Mouse (Mus musculus) stomach, embryonic 15.5 days (tissue): ENCODE measurements at regions not wholly inside any gene's neighbourhood (a gene's known extent, or its start where the extent isn't known, plus 50 kb on each side); places are given as distances from the start of the nearest gene placed in this dataset.

Experiments
- ATAC-seq: fragments of 200-750 bp; cut with Nextera tagmentation; 2 replicates; pipeline ENCODE4 v1.8.0; 2017; ENCODE audit warnings: low read depth, moderate number of reproducible peaks, moderate TSS enrichment; ENCODE audit not compliant: insufficient read depth, low FRiP score
- H3K27ac ChIP-seq: fragments of 300-500 bp; sonication (generic); 2 replicates; pipeline ENCODE4 v1.5.1; 2015; ENCODE audit warnings: mild to moderate bottlenecking, inconsistent platforms
- H3K27me3 ChIP-seq: fragments of 300-500 bp; sonication (generic); replicated peaks from 2 replicates; pipeline ENCODE4 v1.6.1; 2015; ENCODE audit warnings: inconsistent platforms
- H3K36me3 ChIP-seq: fragments of 300-500 bp; sonication (generic); 2 replicates; pipeline ENCODE4 v1.6.1; 2015; ENCODE audit warnings: inconsistent platforms
- H3K4me1 ChIP-seq: fragments of 300-500 bp; sonication (generic); 2 replicates; pipeline ENCODE4 v1.6.1; 2015; ENCODE audit warnings: inconsistent platforms
- H3K4me2 ChIP-seq: fragments of 300-500 bp; sonication (generic); 2 replicates; pipeline ENCODE4 v1.6.1; 2015; ENCODE audit warnings: mild to moderate bottlenecking, inconsistent platforms
- H3K4me3 ChIP-seq: fragments of 300-500 bp; sonication (generic); replicated peaks from 2 replicates; pipeline ENCODE4 v1.5.1; 2015; ENCODE audit warnings: inconsistent platforms
- H3K9ac ChIP-seq: fragments of 300-500 bp; sonication (generic); 2 replicates; pipeline ENCODE4 v1.6.1; 2015; ENCODE audit warnings: inconsistent platforms
- H3K9me3 ChIP-seq: fragments of 300-500 bp; sonication (generic); 2 replicates; pipeline ENCODE4 v1.6.1; 2016; ENCODE audit warnings: inconsistent platforms
- WGBS: fragments of 180-500 bp; shearing (Covaris S2); methylation state at CpG from one replicate; pipeline ENCODE4 v1.1.7; 2015; 5-methylcytosine and 5-hydroxymethylcytosine counted together

DNA sequence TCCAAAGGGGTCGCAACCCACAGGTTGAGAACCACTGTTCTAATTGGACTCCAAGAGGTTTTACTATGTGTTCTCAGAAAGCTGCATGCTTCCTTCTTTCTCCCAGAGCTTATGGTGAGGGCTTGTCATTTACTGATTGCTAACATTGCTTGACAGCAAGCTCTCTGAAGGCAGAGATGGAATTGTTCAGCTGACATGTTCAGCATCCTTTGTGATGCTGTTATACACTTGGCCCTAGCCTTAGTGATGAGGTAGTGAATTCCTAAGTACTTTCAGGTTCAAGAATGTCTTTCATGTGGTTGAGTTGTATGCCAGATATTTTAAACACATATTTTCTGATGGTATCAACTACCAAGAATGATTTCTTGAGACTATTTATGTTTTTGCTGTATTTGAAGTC lies 202.9 kb upstream of the Zc3h12c start:
- Histone ChIP-seq H3K36me3 (no peaks in the 10 kb centered on the region), H3K9me3 (no peaks in the 10 kb centered on the region), H3K27ac (no peak overlapping the region), H3K27me3 (no peaks in the 10 kb centered on the region), H3K4me3 (no peak overlapping the region), H3K9ac (no peak overlapping the region), H3K4me1 (no peaks in the 10 kb centered on the region), H3K4me2 (no peak overlapping the region)
- no peak for ATAC-seq
- WGBS = 91% methylated on average over 1 of the region's 1 CpGs

DNA sequence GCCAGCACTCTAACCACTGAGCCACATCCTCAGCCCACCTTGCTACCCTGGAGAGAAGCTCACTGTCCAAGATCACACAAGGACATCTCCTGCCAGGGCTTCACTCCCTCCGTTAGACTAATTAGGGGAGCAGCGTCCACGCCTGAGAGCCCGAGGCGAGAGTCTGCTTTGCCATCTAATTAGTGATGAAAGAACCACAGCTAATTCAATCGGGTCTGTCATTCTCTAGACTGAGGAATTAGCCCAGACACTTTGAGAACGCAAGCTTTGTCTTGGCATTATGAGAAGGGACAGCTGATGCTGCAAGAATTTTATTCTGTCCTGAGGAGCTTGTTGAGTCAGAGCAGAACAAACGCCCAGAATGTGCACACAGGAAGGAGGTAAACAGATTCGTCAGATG lies 200.5 kb upstream of the Zc3h12c start:
- H3K9ac ChIP-seq = no peak overlapping the region
- H3K4me2 ChIP-seq = no peak overlapping the region
- 76% methylated on average over 9 of the region's 9 CpGs for WGBS
- H3K27ac ChIP-seq = no peak overlapping the region
- H3K4me3 ChIP-seq = no peak overlapping the region
- no peaks in the 10 kb centered on the region for H3K36me3 ChIP-seq
- no peaks in the 10 kb centered on the region for H3K27me3 ChIP-seq
- H3K9me3 ChIP-seq = no peaks in the 10 kb centered on the region
- H3K4me1 ChIP-seq = no peaks in the 10 kb centered on the region
- ATAC-seq = no peak

DNA sequence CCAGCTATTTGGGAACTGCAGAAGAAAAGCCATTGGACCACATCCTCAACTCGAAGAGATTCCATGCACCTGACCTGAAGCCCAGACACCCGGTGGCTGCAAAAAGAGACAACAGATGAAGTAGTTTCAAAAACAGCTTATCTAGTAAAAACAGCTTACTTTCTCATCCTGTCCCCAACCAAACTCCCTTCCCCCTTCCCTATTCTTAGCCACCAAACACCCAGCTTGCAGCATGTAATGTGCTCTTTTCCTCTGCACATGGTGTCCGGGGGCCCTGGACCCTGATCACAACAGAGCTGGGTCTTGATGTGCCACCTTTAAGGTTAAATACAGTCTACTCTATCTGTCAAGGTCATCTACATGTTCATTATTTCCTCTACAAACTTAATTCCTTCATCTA lies 199.7 kb upstream of the Zc3h12c start:
- no peak for ATAC-seq
- no peak overlapping the region for H3K4me3 ChIP-seq
- H3K9ac ChIP-seq = no peak overlapping the region
- H3K36me3 ChIP-seq = no peaks in the 10 kb centered on the region
- H3K9me3 ChIP-seq = no peaks in the 10 kb centered on the region
- no peak overlapping the region for H3K4me2 ChIP-seq
- H3K4me1 ChIP-seq = no peaks in the 10 kb centered on the region
- H3K27ac ChIP-seq = no peak overlapping the region
- WGBS = 79% methylated on average over 3 of the region's 3 CpGs
- H3K27me3 ChIP-seq = no peaks in the 10 kb centered on the region

DNA sequence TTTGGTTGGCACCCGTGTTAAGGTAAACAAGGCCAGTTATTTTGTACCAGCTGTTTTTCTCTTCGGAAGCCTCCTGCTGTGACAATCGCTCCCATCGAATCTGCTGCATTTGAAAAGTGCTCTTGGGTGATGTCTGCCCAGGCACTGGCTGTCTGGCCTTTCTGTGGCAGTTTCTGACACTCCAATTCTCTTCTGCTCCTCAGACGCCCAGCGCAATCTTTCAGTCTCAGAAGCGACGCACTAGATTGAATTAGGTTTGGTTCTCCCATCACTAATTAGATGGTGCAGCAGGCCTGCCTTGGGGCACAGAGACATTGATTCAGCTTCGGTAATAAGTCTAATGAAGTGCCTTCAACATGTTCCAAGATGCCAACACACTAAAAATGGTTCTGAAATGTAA lies 197.7 kb upstream of the Zc3h12c start:
- no peak overlapping the region for H3K9ac ChIP-seq
- H3K4me2 ChIP-seq = no peak overlapping the region
- H3K36me3 ChIP-seq = no peaks in the 10 kb centered on the region
- H3K27ac ChIP-seq = no peak overlapping the region
- no peaks in the 10 kb centered on the region for H3K4me1 ChIP-seq
- 65% methylated on average over 9 of the region's 9 CpGs for WGBS
- no peaks in the 10 kb centered on the region for H3K9me3 ChIP-seq
- no peaks in the 10 kb centered on the region for H3K27me3 ChIP-seq
- ATAC-seq = no peak
- H3K4me3 ChIP-seq = no peak overlapping the region

DNA sequence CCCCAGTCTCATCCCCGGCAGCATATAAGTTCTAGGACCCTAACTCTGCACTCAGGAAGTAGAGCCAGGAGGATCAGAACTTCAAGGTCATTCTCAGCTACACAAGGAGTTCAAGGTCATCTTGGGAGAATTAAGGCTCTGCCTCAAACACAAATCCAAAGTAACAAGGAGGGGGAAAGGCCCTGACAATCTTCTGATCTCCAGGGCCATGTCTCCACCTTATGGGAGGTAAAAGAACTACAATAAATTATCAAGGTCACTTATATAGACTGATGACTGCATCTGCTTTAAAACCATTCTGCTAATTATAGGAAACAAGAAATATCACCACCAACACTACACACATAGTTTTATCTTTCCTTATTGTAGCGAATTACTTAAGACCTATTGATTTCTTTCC lies 193.2 kb upstream of the Zc3h12c start:
- no peaks in the 10 kb centered on the region for H3K4me1 ChIP-seq
- H3K4me3 ChIP-seq = no peak overlapping the region
- no peaks in the 10 kb centered on the region for H3K9me3 ChIP-seq
- no peak overlapping the region for H3K4me2 ChIP-seq
- no peaks in the 10 kb centered on the region for H3K36me3 ChIP-seq
- H3K27me3 ChIP-seq = no peaks in the 10 kb centered on the region
- H3K9ac ChIP-seq = no peak overlapping the region
- no peak for ATAC-seq
- H3K27ac ChIP-seq = no peak overlapping the region
- WGBS = 80% methylated on average over 2 of the region's 2 CpGs

DNA sequence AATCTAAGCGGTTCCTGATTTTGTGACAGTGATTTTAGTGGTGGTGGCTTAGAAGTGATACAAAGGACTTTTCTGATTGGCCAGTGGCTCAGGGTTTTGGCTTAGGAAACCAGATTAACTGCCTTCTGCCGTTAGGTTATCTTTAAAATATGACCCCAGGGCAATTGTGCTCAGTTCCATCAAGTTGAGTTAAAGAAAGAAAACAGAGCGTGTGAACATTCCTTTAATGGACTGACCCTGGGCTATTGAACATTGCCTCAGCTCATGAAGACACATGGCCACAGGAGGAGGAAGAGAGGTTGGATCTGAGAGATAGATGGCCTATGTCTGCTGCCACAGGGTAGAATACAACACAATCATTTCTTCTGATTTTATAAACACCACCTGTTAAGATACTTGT lies 191.0 kb upstream of the Zc3h12c start:
- Histone ChIP-seq H3K27me3 (no peaks in the 10 kb centered on the region), H3K9ac (no peak overlapping the region), H3K4me2 (no peak overlapping the region), H3K4me1 (no peaks in the 10 kb centered on the region), H3K4me3 (no peak overlapping the region), H3K27ac (no peak overlapping the region), H3K36me3 (no peaks in the 10 kb centered on the region), H3K9me3 (no peaks in the 10 kb centered on the region)
- ATAC-seq = no peak
- WGBS = 49% methylated on average over 3 of the region's 3 CpGs

DNA sequence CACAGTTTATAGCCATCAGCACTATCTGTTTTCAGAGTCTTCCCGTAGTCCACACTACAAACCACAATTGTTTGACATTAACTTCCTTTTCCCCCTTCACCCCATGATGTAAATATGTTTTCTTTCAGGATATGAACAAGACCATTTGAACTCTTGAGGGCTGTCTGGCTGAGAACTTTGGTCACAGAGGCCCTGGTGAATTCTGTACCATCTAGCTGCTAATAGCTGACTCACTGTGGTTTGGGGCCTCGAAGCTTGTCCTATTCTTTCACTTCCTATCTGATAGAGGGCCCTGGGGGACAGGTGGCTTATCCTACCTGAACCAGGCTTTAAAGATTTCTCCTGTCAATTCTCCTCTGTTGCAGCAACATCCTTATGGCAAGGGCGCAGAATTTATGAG lies 188.2 kb upstream of the Zc3h12c start:
- no peak for ATAC-seq
- H3K9me3 ChIP-seq = no peaks in the 10 kb centered on the region
- WGBS = 61% methylated on average over 3 of the region's 3 CpGs

DNA sequence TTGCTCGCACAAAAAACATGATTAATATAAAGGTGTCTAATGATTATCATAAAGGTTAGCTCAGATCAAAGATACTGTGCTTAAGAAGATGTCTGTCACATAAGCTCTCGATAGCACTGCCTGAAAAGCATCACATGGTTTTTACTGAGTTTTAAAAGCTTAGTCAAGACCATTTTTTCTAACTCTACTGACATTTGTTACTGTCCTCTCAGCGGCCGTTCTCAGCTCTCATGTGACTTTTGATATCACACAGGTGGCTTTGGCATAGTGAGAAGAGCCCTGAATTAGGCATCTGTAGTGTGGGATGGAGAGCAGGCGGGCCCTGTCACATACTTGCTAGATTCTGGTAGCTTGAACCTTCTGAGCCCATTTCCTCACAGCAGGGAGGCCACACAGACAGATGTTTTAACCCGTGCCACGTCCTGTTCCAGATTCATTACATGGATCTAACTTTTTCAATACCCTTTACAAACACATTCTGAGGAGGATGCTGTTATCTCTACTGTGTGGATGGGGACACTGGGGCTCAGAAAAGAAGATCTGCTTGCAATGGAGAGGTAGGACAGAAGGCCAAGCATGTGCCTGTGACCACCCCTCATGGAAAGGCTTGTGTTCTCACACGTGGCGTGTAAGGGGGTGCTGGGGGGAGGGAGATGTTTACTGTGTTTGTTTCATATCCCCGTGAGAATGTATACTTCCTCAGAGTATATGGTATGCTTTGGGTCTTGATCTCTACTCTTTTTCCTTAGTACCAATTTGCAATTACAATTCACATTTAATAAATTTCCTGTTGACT lies 187.0 kb upstream of the Zc3h12c start:
- no peak overlapping the region for H3K4me2 ChIP-seq
- no peaks in the 10 kb centered on the region for H3K9me3 ChIP-seq
- WGBS = 43% methylated on average over 10 of the region's 10 CpGs
- no peaks in the 10 kb centered on the region for H3K36me3 ChIP-seq
- H3K9ac ChIP-seq = no peak overlapping the region
- H3K27me3 ChIP-seq = no peaks in the 10 kb centered on the region
- H3K4me1 ChIP-seq = no peaks in the 10 kb centered on the region
- H3K4me3 ChIP-seq = no peak overlapping the region
- no peak overlapping the region for H3K27ac ChIP-seq
- ATAC-seq = no peak

More for the DNA sequence above, 188.2 kb upstream of the Zc3h12c start:
- Histone ChIP-seq H3K4me1 (no peaks in the 10 kb centered on the region), H3K27me3 (no peaks in the 10 kb centered on the region), H3K27ac (no peak overlapping the region), H3K4me3 (no peak overlapping the region), H3K36me3 (no peaks in the 10 kb centered on the region), H3K9ac (no peak overlapping the region), H3K4me2 (no peak overlapping the region)

DNA sequence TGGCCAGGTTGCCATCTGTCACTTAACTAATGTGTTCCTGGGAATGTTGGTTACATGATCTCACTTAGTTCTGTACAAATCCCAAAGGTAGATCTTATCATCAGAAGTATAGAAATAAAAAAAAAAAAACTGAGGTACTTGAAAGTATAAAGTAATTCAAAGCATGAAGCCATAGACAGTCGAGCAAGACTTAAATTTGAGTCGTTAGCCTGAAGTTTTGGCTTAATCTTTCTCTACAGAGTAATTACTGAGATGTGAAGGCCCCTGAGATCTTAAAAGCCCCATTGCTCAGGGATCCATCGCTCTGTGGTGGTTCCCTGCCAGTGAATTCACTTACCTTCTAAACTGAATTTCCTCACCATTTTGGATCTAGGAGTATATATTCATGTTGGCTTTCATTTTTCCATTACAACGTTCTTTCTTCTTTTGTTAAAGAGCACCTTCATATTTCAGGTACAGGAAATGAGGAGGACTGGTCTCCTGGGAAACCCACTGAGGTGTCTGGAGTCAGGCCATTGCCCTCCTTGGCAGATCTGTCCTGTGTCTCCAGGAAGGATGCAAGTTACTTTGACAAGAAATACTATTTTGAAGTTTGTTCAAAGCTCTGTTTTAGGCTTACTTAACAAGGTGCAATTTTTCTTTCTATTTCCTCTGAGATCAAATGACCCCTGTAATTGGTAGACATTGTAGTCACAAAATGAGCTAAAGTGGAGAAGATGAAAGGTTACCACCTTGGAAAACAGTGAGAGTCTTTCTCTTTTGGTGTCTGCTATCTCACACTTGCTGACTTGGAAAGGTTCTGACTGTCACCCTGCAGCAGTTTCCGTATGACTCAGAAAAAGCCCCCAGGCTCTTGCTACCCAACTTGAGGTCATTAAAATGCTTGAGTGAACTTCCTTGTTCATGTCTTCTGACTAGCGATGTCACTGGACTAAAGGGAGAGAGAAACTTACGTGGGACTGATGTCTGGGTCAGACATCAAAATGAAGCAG lies 180.5 kb upstream of the Zc3h12c start:
- H3K9ac ChIP-seq = no peak overlapping the region
- no peak for ATAC-seq

DNA sequence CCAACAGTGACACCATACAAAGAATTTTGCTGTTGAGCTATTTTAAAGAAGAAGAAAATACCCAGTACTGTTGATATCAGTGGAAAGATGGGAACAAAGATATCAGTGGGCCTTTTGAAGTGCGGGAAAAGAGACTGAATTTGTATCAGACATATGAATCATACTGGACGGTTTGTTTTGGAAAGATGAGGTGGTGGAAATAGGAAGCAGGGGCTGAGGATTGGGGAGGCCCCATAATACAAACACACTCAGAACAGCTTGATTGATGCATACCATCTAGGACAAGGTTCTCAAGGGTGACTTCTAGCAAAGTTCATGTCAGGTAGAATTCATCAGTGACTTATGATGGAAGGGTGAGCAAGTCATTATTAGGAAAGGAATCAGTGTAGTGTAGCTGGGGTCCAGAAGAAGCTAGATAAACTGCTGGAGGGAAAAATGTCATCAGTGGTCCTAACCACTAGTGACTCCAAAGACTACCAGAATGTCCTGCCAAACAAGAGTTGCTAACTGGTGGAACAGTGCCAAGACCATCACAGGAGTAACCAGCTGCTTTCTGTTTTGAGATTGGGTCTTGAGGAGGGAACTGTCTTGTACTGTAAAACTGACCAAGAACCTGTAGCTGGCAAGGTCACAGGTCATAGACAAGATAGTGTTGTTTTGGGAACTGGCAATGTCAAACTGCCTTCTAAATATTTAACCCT lies 176.0 kb upstream of the Zc3h12c start:
- Histone ChIP-seq H3K4me1 (no peaks in the 10 kb centered on the region), H3K27me3 (no peaks in the 10 kb centered on the region), H3K36me3 (no peaks in the 10 kb centered on the region), H3K9ac (no peak overlapping the region), H3K27ac (no peak overlapping the region), H3K4me2 (no peak overlapping the region), H3K9me3 (no peaks in the 10 kb centered on the region), H3K4me3 (no peak overlapping the region)
- 38% methylated on average over 2 of the region's 2 CpGs for WGBS
- ATAC-seq = no peak

More for the DNA sequence above, 180.5 kb upstream of the Zc3h12c start:
- Histone ChIP-seq H3K4me2 (no peak overlapping the region), H3K36me3 (no peaks in the 10 kb centered on the region), H3K9me3 (no peaks in the 10 kb centered on the region), H3K27ac (no peak overlapping the region), H3K4me1 (no peaks in the 10 kb centered on the region), H3K4me3 (no peak overlapping the region), H3K27me3 (no peaks in the 10 kb centered on the region)
- 78% methylated on average over 7 of the region's 7 CpGs for WGBS

DNA sequence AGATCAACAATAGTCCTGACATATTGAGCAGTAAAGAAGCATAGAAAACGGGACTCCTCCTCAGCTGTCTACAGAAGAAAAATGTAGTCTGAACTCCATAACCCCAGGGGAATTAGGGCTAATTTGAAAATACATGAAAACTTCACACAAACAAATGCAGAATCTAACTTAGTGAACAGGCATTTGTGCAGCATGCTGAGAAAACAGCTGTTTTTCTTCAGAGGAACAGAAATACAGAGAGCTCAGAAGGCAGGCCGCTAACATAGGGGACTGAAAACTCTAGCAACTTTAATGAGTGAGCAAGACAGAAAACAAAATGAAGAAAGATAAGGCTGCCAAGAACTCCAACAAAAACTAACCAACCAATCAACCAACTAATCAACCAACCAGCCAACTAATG lies 172.7 kb upstream of the Zc3h12c start:
- 46% methylated on average over 2 of the region's 2 CpGs for WGBS
- Histone ChIP-seq H3K9me3 (no peaks in the 10 kb centered on the region), H3K4me1 (no peaks in the 10 kb centered on the region), H3K27me3 (no peaks in the 10 kb centered on the region), H3K9ac (no peak overlapping the region), H3K4me3 (no peak overlapping the region), H3K36me3 (no peaks in the 10 kb centered on the region), H3K4me2 (no peak overlapping the region), H3K27ac (no peak overlapping the region)
- ATAC-seq = no peak
